ENCODE assay signal across 9 mouse cellular contexts in genomic region chr8:120697979-120698272, GRCm38 (mm10). TPM values are rescaled to one million over a fixed set of nuclear protein-coding genes. Genes with fewer than 3 reads are reported as not detected.
DNase-seq lines count a peak whose midpoint lies in the region; ATAC-seq and TF ChIP-seq lines count a peak whose summit lies in the region.
"Had no signal": no experiment of that assay in that cellular context is flagged by ENCODE, and none has a peak within 500 bp of the region (broad histone marks: within the 10 kb centered on the region; RNA-seq: fewer than 3 reads in every experiment).

No protein-coding gene starts in this region.

- no peak overlapping the region for H3K4me3 ChIP-seq in kidney, postnatal 0 days (replicated peaks; ENCODE audit: low read depth, low read length)
- H3K4me3 ChIP-seq in kidney, embryonic 14.5 days (ENCODE audit: low read length): no peak overlapping the region
- H3K4me3 ChIP-seq in macrophage (ENCODE audit: inconsistent target): no peak overlapping the region
- H3K4me3 ChIP-seq in hindbrain, embryonic 12.5 days: no peak overlapping the region

- peak; percentile 59 for TF ChIP-seq CTCF in kidney, postnatal 0 days (IDR thresholded peaks at IDR 0.05; ENCODE audit: low read depth)

- H3K9ac ChIP-seq in kidney, postnatal 0 days (ENCODE audit: low read depth, low read length): no peak overlapping the region
- no peak overlapping the region for H3K9ac ChIP-seq in kidney, embryonic 14.5 days (ENCODE audit: low read depth, low read length)
- no peak overlapping the region for H3K9ac ChIP-seq in hindbrain, embryonic 12.5 days

- H3K36me3 ChIP-seq in kidney, postnatal 0 days (ENCODE audit: insufficient read depth, low read length): no peaks in the 10 kb centered on the region
- no peaks in the 10 kb centered on the region for H3K36me3 ChIP-seq in kidney, embryonic 14.5 days (ENCODE audit: control insufficient read depth, insufficient read depth, low read length)
- H3K36me3 ChIP-seq in macrophage (ENCODE audit: inconsistent target): no peaks in the 10 kb centered on the region
- H3K36me3 ChIP-seq in hindbrain, embryonic 12.5 days: no peaks in the 10 kb centered on the region

- no peaks in the 10 kb centered on the region for H3K27me3 ChIP-seq in kidney, postnatal 0 days (ENCODE audit: insufficient read depth, low read length)
- H3K27me3 ChIP-seq in kidney, embryonic 14.5 days (ENCODE audit: control insufficient read depth, insufficient read depth, low read length): no peaks in the 10 kb centered on the region
- H3K27me3 ChIP-seq in hindbrain, embryonic 12.5 days: no peaks in the 10 kb centered on the region; the same call in 1 of the 2 replicates

- H3K27ac ChIP-seq in kidney, postnatal 0 days: peak overlapping the region; percentile 25; the same call in 1 of the 2 replicates
- no peak overlapping the region for H3K27ac ChIP-seq in kidney, embryonic 14.5 days (ENCODE audit: low read depth, low read length)
- peak overlapping the region; percentile 98 for H3K27ac ChIP-seq in macrophage
- H3K27ac ChIP-seq in hindbrain, embryonic 12.5 days: no peak overlapping the region

- no peak for DNase-seq in kidney, postnatal 0 days (ENCODE audit: low spot score)
- DNase-seq in CD4-positive helper T cell, adult 2 months (ENCODE audit: low read depth, low spot score): peak; percentile 35
- peak; percentile 34 for DNase-seq in T-cell, adult 2 months (ENCODE audit: low spot score)
- no peak for DNase-seq in left cerebral cortex, adult 18-20 months (ENCODE audit: low spot score in 2 of 2)

- no peaks in the 10 kb centered on the region for H3K79me2 ChIP-seq in macrophage (ENCODE audit: inconsistent target)

- no peak for ATAC-seq in kidney, postnatal 0 days (replicated peaks; ENCODE audit: low FRiP score, low read depth)
- ATAC-seq in kidney, embryonic 14.5 days (ENCODE audit: low FRiP score, low TSS enrichment): no peak
- ATAC-seq in hindbrain, embryonic 12.5 days (ENCODE audit: low FRiP score): no peak
- no peak for ATAC-seq in monocyte, adult 5-6 weeks (replicated peaks; ENCODE audit: insufficient number of reproducible peaks, low FRiP score, low TSS enrichment, poor library complexity, severe bottlenecking)

- H3K4me1 ChIP-seq in kidney, postnatal 0 days (replicated peaks; ENCODE audit: insufficient read depth, low read length): peaks cover 13% of the 10 kb centered on the region; the same call in 1 of the 2 replicates
- peaks cover 22% of the 10 kb centered on the region for H3K4me1 ChIP-seq in kidney, embryonic 14.5 days (ENCODE audit: control insufficient read depth, insufficient read depth, low read length)
- peaks cover 6% of the 10 kb centered on the region; the same call in 1 of the 2 replicates for H3K4me1 ChIP-seq in hindbrain, embryonic 12.5 days

- H3K4me2 ChIP-seq in kidney, postnatal 0 days (ENCODE audit: low read length): no peak overlapping the region
- H3K4me2 ChIP-seq in kidney, embryonic 14.5 days (replicated peaks; ENCODE audit: low read depth, low read length): no peak overlapping the region
- no peak overlapping the region for H3K4me2 ChIP-seq in hindbrain, embryonic 12.5 days (replicated peaks)

- no peaks in the 10 kb centered on the region for H3K9me3 ChIP-seq in kidney, postnatal 0 days (replicated peaks; ENCODE audit: low read length)
- no peaks in the 10 kb centered on the region for H3K9me3 ChIP-seq in kidney, embryonic 14.5 days (ENCODE audit: control insufficient read depth, low read length)
- H3K9me3 ChIP-seq in hindbrain, embryonic 12.5 days (replicated peaks): 0 out of 2 replicates have a peak, but pooled peaks cover 3% of the 10 kb centered on the region

RNA-seq across cellular contexts. Expression of gene Emc8, which starts 29.6 kb away (rescaled TPM):
- polyA plus RNA-seq in kidney, postnatal 0 days (2015; fragmentation: Nextera tagmentation; extraction: Ambion mirVana): 210 and 213 TPM in 2 replicates
- polyA plus RNA-seq in kidney, embryonic 14.5 days (2014; fragmentation: Nextera tagmentation; extraction: Ambion mirVana): 297 and 328 TPM in 2 replicates
- 10 to 100 TPM in 17 of 26 experiments, 1 to 10 TPM in 9; 4.1 to 37.4 (median 12.2) TPM for total RNA-seq in macrophage (2018; cell fraction: chromatin; rRNA removed)
- 10 to 100 TPM; 27.5 to 49.4 (median 37.6) TPM for total RNA-seq in macrophage (2018; cell fraction: cytosol; rRNA removed)
- 10 to 100 TPM in 16 of 26 experiments, 1 to 10 TPM in 10; 5.8 to 26.6 (median 11.3) TPM for total RNA-seq in macrophage (2018; cell fraction: nucleus; rRNA removed)
- 30.6 to 41.0 TPM (median 40.7 TPM) in 3 replicates for polyA plus RNA-seq in macrophage (2018)
- total RNA-seq in left cerebral cortex, adult 18-20 months (2021): 10 to 100 TPM; 71.4 to 79.7 TPM
- polyA plus RNA-seq in hindbrain, embryonic 12.5 days (2016; fragmentation: Nextera tagmentation; extraction: Ambion mirVana): 181 and 194 TPM in 2 replicates
- 12.1 to 40.3 TPM (median 26.7 TPM) in 3 replicates for total RNA-seq in monocyte, adult 5-6 weeks (2017)

RNA-seq across cellular contexts. Expression of gene Cox4i1, which starts 29.9 kb away (rescaled TPM):
- 2,057 and 2,086 TPM in 2 replicates for polyA plus RNA-seq in kidney, postnatal 0 days (2015; fragmentation: Nextera tagmentation; extraction: Ambion mirVana)
- polyA plus RNA-seq in kidney, embryonic 14.5 days (2014; fragmentation: Nextera tagmentation; extraction: Ambion mirVana): 968 and 1,059 TPM in 2 replicates
- total RNA-seq in macrophage (2018; cell fraction: chromatin; rRNA removed): 100 to 1,000 TPM in 5 of 26 experiments, 10 to 100 TPM in 21; 43.1 to 125 (median 79.7) TPM
- 1,000 to 10,000 TPM in 1 of 26 experiments, 100 to 1,000 TPM in 25; 586 to 1,058 (median 761) TPM for total RNA-seq in macrophage (2018; cell fraction: cytosol; rRNA removed)
- 100 to 1,000 TPM; 140 to 293 (median 184) TPM for total RNA-seq in macrophage (2018; cell fraction: nucleus; rRNA removed)
- polyA plus RNA-seq in macrophage (2018): 521 to 775 TPM (median 707 TPM) in 3 replicates
- total RNA-seq in left cerebral cortex, adult 18-20 months (2021): 1,000 to 10,000 TPM; 1,182 TPM
- polyA plus RNA-seq in hindbrain, embryonic 12.5 days (2016; fragmentation: Nextera tagmentation; extraction: Ambion mirVana): 876 and 921 TPM in 2 replicates
- 315 to 382 TPM (median 356 TPM) in 3 replicates for total RNA-seq in monocyte, adult 5-6 weeks (2017)

RNA-seq across cellular contexts. Expression of gene Gm27021, which starts 30.0 kb away (rescaled TPM):
- polyA plus RNA-seq in kidney, postnatal 0 days (2015; fragmentation: Nextera tagmentation; extraction: Ambion mirVana): 3.2 and 4.0 TPM in 2 replicates
- 3.6 and 3.7 TPM in 2 replicates for polyA plus RNA-seq in kidney, embryonic 14.5 days (2014; fragmentation: Nextera tagmentation; extraction: Ambion mirVana)
- total RNA-seq in macrophage (2018; cell fraction: chromatin; rRNA removed): not detected
- total RNA-seq in macrophage (2018; cell fraction: cytosol; rRNA removed): 1 to 10 TPM in 7 of 26 experiments, under 1 TPM in 15, not detected in 4; 0.18 to 1.7 (median 0.68) TPM
- total RNA-seq in macrophage (2018; cell fraction: nucleus; rRNA removed): 1 to 10 TPM in 1 of 26 experiments, under 1 TPM in 1, not detected in 24; 0.89 to 1.1 TPM
- 0.76 to 0.96 TPM in 2 of 3 replicates, not detected in the other for polyA plus RNA-seq in macrophage (2018)
- under 1 TPM; 0.59 to 0.91 TPM for total RNA-seq in left cerebral cortex, adult 18-20 months (2021)
- polyA plus RNA-seq in hindbrain, embryonic 12.5 days (2016; fragmentation: Nextera tagmentation; extraction: Ambion mirVana): 4.9 and 5.5 TPM in 2 replicates
- not detected in 3 replicates for total RNA-seq in monocyte, adult 5-6 weeks (2017)
- total RNA-seq: gastrocnemius, postnatal 4 days had no signal

RNA-seq across cellular contexts. Expression of gene Irf8, which starts 38.2 kb away (rescaled TPM):
- 15.7 TPM in 2 replicates for polyA plus RNA-seq in kidney, postnatal 0 days (2015; fragmentation: Nextera tagmentation; extraction: Ambion mirVana)
- 5.6 and 5.7 TPM in 2 replicates for polyA plus RNA-seq in kidney, embryonic 14.5 days (2014; fragmentation: Nextera tagmentation; extraction: Ambion mirVana)
- 1,000 to 10,000 TPM in 1 of 26 experiments, 100 to 1,000 TPM in 20, 10 to 100 TPM in 5; 46.2 to 1,418 (median 239) TPM for total RNA-seq in macrophage (2018; cell fraction: chromatin; rRNA removed)
- 100 to 1,000 TPM in 24 of 26 experiments, 10 to 100 TPM in 2; 97.5 to 257 (median 185) TPM for total RNA-seq in macrophage (2018; cell fraction: cytosol; rRNA removed)
- 1,000 to 10,000 TPM in 1 of 26 experiments, 100 to 1,000 TPM in 19, 10 to 100 TPM in 6; 76.1 to 1,152 (median 159) TPM for total RNA-seq in macrophage (2018; cell fraction: nucleus; rRNA removed)
- 116 to 212 TPM (median 193 TPM) in 3 replicates for polyA plus RNA-seq in macrophage (2018)
- 1 to 10 TPM; 4.1 to 4.8 TPM for total RNA-seq in left cerebral cortex, adult 18-20 months (2021)
- 3.7 and 4.6 TPM in 2 replicates for polyA plus RNA-seq in hindbrain, embryonic 12.5 days (2016; fragmentation: Nextera tagmentation; extraction: Ambion mirVana)
- total RNA-seq in monocyte, adult 5-6 weeks (2017): 235 to 408 TPM (median 258 TPM) in 3 replicates

RNA-seq across cellular contexts. Expression of gene 1190005I06Rik, which starts 50.5 kb away (rescaled TPM):
- 2.2 and 2.6 TPM in 2 replicates for polyA plus RNA-seq in kidney, postnatal 0 days (2015; fragmentation: Nextera tagmentation; extraction: Ambion mirVana)
- 2.0 and 2.6 TPM in 2 replicates for polyA plus RNA-seq in kidney, embryonic 14.5 days (2014; fragmentation: Nextera tagmentation; extraction: Ambion mirVana)
- total RNA-seq in macrophage (2018; cell fraction: chromatin; rRNA removed): 1 to 10 TPM in 10 of 26 experiments, not detected in 16; 1.3 to 4.2 (median 2.0) TPM
- 1 to 10 TPM in 20 of 26 experiments, under 1 TPM in 6; 0.59 to 5.7 (median 1.9) TPM for total RNA-seq in macrophage (2018; cell fraction: cytosol; rRNA removed)
- total RNA-seq in macrophage (2018; cell fraction: nucleus; rRNA removed): 1 to 10 TPM in 12 of 26 experiments, under 1 TPM in 1, not detected in 13; 0.91 to 4.9 (median 1.6) TPM
- polyA plus RNA-seq in macrophage (2018): 0.83 to 3.2 TPM (median 2.1 TPM) in 3 replicates
- total RNA-seq in left cerebral cortex, adult 18-20 months (2021): 10 to 100 TPM; 10.1 to 15.6 TPM
- polyA plus RNA-seq in hindbrain, embryonic 12.5 days (2016; fragmentation: Nextera tagmentation; extraction: Ambion mirVana): 6.9 and 7.2 TPM in 2 replicates
- total RNA-seq in monocyte, adult 5-6 weeks (2017): not detected in 3 replicates

Comparison
In these comparisons a context has a peak if more than half of its experiments do, and no peak if none do; other contexts are left out.
1. H3K27ac ChIP-seq: peak in kidney, postnatal 0 days (single experiment) and macrophage (single experiment); none in kidney, embryonic 14.5 days (single experiment) and hindbrain, embryonic 12.5 days (single experiment).
2. DNase-seq: peak in CD4-positive helper T cell, adult 2 months (single experiment) and T-cell, adult 2 months (single experiment); none in kidney, postnatal 0 days (single experiment) and left cerebral cortex, adult 18-20 months (0 of 2).